Mouse (Mus musculus) midbrain, embryonic 12.5 days (tissue): ENCODE measurements at regions not wholly inside any gene's neighbourhood (a gene's known extent, or its start where the extent isn't known, plus 50 kb on each side); places are given as distances from the start of the nearest gene placed in this dataset.
A peak's percentile ranks its signal among the peaks of the same experiment; 100 is the strongest.

Source experiments
- ATAC-seq: fragments of 200-750 bp; cut with Nextera tagmentation; 2 replicates; pipeline ENCODE4 v1.8.0; 2017; ENCODE audit warnings: low read depth, moderate TSS enrichment, moderate library complexity; ENCODE audit not compliant: low FRiP score
- H3K27ac ChIP-seq: fragments of 300-500 bp; sonication (generic); replicated peaks from 2 replicates; pipeline ENCODE4 v1.5.1; 2016; ENCODE audit warnings: mild to moderate bottlenecking
- H3K27me3 ChIP-seq: fragments of 300-500 bp; sonication (generic); 2 replicates; pipeline ENCODE4 v1.6.1; 2016; ENCODE audit warnings: mild to moderate bottlenecking
- H3K36me3 ChIP-seq: fragments of 300-500 bp; sonication (generic); 2 replicates; pipeline ENCODE4 v1.6.1; 2016
- H3K4me1 ChIP-seq: fragments of 300-500 bp; sonication (generic); 2 replicates; pipeline ENCODE4 v1.6.1; 2016
- H3K4me2 ChIP-seq: fragments of 300-500 bp; sonication (generic); replicated peaks from 2 replicates; pipeline ENCODE4 v1.6.1; 2016; ENCODE audit warnings: mild to moderate bottlenecking, moderate library complexity
- H3K4me3 ChIP-seq: fragments of 300-500 bp; sonication (generic); 2 replicates; pipeline ENCODE4 v1.5.1; 2016; ENCODE audit warnings: mild to moderate bottlenecking
- H3K9ac ChIP-seq: fragments of 300-500 bp; sonication (generic); replicated peaks from 2 replicates; pipeline ENCODE4 v1.6.1; 2016; ENCODE audit warnings: mild to moderate bottlenecking, moderate library complexity
- H3K9me3 ChIP-seq: fragments of 300-500 bp; sonication (generic); 2 replicates; pipeline ENCODE4 v1.6.1; 2016; ENCODE audit warnings: mild to moderate bottlenecking
- WGBS: fragments of 180-500 bp; shearing (Covaris S2); methylation state at CpG from one replicate; pipeline ENCODE4 v1.1.7; 2016; 5-methylcytosine and 5-hydroxymethylcytosine counted together

- Histone ChIP-seq H3K4me1 (peaks cover 15% of the 10 kb centered on the region), H3K27ac (no peak overlapping the region), H3K27me3 (peaks cover 27% of the 10 kb centered on the region), H3K36me3 (no peaks in the 10 kb centered on the region), H3K9ac (0 out of 2 replicates have a peak overlapping the region, but pooled peaks have one; percentile 37), H3K4me2 (peak overlapping the region; percentile 76), H3K9me3 (no peaks in the 10 kb centered on the region), H3K4me3 (peak overlapping the region; percentile 40; the same call in 1 of the 2 replicates)
- ATAC-seq: no peak
- 16% methylated on average over 9 of the region's 9 CpGs for WGBS
Measured at GRCm38 (mm10) chr10:117571891-117572573, 57.3 kb upstream of the Cpm start.

DNA sequence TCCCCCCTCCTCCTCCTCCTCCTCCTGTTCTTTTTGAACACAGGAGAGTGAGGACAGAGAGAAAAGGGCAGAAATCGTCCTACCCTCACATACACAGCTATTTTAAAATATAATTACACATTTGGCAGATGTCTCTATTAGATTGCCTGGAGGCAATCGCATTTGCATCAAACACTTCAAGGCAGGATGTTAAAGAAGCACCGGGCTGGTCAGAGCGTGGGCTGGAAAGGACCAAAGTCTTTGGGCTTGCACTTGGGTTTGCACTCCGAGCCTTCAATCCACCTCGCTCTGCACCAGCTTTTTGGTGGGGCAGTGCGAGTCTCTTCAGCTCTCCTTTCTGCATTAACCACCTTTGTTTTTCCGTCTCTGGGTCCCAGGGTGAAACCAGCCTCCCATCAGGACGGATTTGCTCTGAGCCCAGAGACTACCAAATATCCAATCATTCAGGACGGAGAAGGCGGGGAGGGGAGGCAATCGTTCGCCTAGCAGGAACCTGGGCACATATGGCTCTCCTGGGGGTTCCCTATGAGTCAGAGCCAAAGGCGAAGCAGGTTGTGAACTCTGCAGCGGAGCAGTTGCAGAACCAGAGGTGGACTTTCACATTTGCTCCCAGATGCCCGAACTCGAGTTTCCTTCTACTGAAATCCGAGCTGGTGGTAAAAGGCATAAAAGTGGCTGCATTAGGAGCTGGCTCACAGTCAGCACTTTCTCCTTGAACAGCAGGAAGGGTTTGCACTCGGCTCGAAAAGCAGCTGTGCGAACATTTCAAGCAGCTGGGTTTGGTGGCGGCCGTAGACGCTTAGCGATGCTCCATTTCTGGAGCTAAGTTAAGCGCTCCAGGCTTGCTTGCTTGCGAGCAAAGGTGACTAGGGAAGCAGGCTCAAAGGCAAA lies 58.1 kb upstream of the Cpm start:
- Histone ChIP-seq H3K4me2 (peak overlapping the region; percentile 76), H3K36me3 (no peaks in the 10 kb centered on the region), H3K4me1 (peaks cover 15% of the 10 kb centered on the region), H3K9me3 (0 out of 2 replicates have a peak, but pooled peaks cover 2% of the 10 kb centered on the region), H3K4me3 (peak overlapping the region; percentile 40), H3K27me3 (peaks cover 27% of the 10 kb centered on the region), H3K9ac (peak overlapping the region; percentile 37; the same call in 1 of the 2 replicates), H3K27ac (no peak overlapping the region)
- ATAC-seq: 0 out of 2 replicates have a peak, but pooled peaks have one; percentile 16
- under 1% methylated on average over 27 of the region's 27 CpGs for whole genome bisulfite sequencing

- peaks cover 15% of the 10 kb centered on the region for H3K4me1 ChIP-seq
- ATAC-seq: no peak
- peaks cover 27% of the 10 kb centered on the region for H3K27me3 ChIP-seq
- H3K27ac ChIP-seq: no peak overlapping the region
- 53% methylated on average over 8 of the region's 8 CpGs for WGBS
- H3K4me2 ChIP-seq: peak overlapping the region; percentile 76
- H3K36me3 ChIP-seq: no peaks in the 10 kb centered on the region
- 0 out of 2 replicates have a peak, but pooled peaks cover 2% of the 10 kb centered on the region for H3K9me3 ChIP-seq
- H3K4me3 ChIP-seq: peak overlapping the region; percentile 40; the same call in 1 of the 2 replicates
- no peak overlapping the region for H3K9ac ChIP-seq
Measured at GRCm38 (mm10) chr10:117570091-117570970, 59.0 kb upstream of the Cpm start.

- H3K4me1 ChIP-seq: peaks cover 15% of the 10 kb centered on the region
- H3K4me2 ChIP-seq: no peak overlapping the region
- H3K4me3 ChIP-seq: no peak overlapping the region
- no peak for ATAC-seq
- no peaks in the 10 kb centered on the region for H3K36me3 ChIP-seq
- 0 out of 2 replicates have a peak, but pooled peaks cover 2% of the 10 kb centered on the region for H3K9me3 ChIP-seq
- H3K27me3 ChIP-seq: peaks cover 27% of the 10 kb centered on the region
- WGBS: 75% methylated on average over 11 of the region's 11 CpGs
- H3K27ac ChIP-seq: no peak overlapping the region
- H3K9ac ChIP-seq: no peak overlapping the region
Measured at GRCm38 (mm10) chr10:117569301-117570079, 59.8 kb upstream of the Cpm start.

- WGBS: 92% methylated on average over 13 of the region's 13 CpGs
- H3K36me3 ChIP-seq: no peaks in the 10 kb centered on the region
Measured at GRCm38 (mm10) chr10:117568472-117569300, 60.6 kb upstream of the Cpm start.

GRCm38 (mm10) chr10:117568138-117568387 lies 61.2 kb upstream of the Cpm start:
- Histone ChIP-seq H3K4me2 (no peak overlapping the region), H3K27ac (no peak overlapping the region), H3K36me3 (no peaks in the 10 kb centered on the region), H3K4me1 (peaks cover 15% of the 10 kb centered on the region), H3K27me3 (peaks cover 26% of the 10 kb centered on the region), H3K4me3 (no peak overlapping the region), H3K9me3 (0 out of 2 replicates have a peak, but pooled peaks cover 2% of the 10 kb centered on the region), H3K9ac (no peak overlapping the region)
- 86% methylated on average over 3 of the region's 3 CpGs for WGBS
- ATAC-seq: no peak

More at GRCm38 (mm10) chr10:117568472-117569300, 60.6 kb upstream of the Cpm start:
- Histone ChIP-seq H3K4me1 (peaks cover 15% of the 10 kb centered on the region), H3K27me3 (peaks cover 27% of the 10 kb centered on the region), H3K9ac (no peak overlapping the region), H3K4me3 (no peak overlapping the region), H3K4me2 (no peak overlapping the region), H3K9me3 (0 out of 2 replicates have a peak, but pooled peaks cover 2% of the 10 kb centered on the region), H3K27ac (no peak overlapping the region)
- ATAC-seq: no peak

- WGBS: 92% methylated on average over 8 of the region's 8 CpGs
- H3K4me1 ChIP-seq: peaks cover 15% of the 10 kb centered on the region
- H3K27ac ChIP-seq: no peak overlapping the region
- H3K9ac ChIP-seq: no peak overlapping the region
- peaks cover 21% of the 10 kb centered on the region for H3K27me3 ChIP-seq
- no peaks in the 10 kb centered on the region for H3K36me3 ChIP-seq
- no peak overlapping the region for H3K4me3 ChIP-seq
- 0 out of 2 replicates have a peak, but pooled peaks cover 2% of the 10 kb centered on the region for H3K9me3 ChIP-seq
- no peak for ATAC-seq
- H3K4me2 ChIP-seq: no peak overlapping the region
Measured at GRCm38 (mm10) chr10:117567379-117568137, 61.7 kb upstream of the Cpm start.

GRCm38 (mm10) chr10:117566648-117567378 lies 62.5 kb upstream of the Cpm start:
- Histone ChIP-seq H3K9ac (no peak overlapping the region), H3K4me3 (no peak overlapping the region), H3K27ac (no peak overlapping the region), H3K4me2 (no peak overlapping the region), H3K27me3 (peaks cover 13% of the 10 kb centered on the region), H3K9me3 (0 out of 2 replicates have a peak, but pooled peaks cover 2% of the 10 kb centered on the region), H3K36me3 (no peaks in the 10 kb centered on the region), H3K4me1 (peaks cover 12% of the 10 kb centered on the region)
- no peak for ATAC-seq
- 90% methylated on average over 8 of the region's 8 CpGs for WGBS

DNA sequence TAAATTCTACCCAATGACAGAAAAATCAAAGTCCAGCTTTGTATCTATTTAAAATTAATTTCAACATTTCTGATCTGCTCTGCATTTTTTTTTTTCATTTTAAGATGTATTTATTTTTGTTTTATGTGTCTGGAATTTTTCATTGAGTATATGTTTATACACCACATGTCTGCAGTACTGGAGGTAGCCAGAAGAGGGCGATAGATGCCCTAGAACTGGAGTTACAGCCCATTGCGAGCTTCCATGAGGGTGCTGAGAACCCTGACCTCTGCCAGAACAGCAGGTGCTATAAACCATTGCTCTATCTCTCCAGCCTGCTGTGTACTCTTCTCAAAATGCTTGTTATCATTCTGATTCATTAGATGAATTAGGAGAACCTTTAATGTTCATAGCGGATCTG lies 63.1 kb upstream of the Cpm start:
- no peak overlapping the region for H3K4me2 ChIP-seq
- H3K4me3 ChIP-seq: no peak overlapping the region
- no peak overlapping the region for H3K27ac ChIP-seq
- H3K4me1 ChIP-seq: peaks cover 6% of the 10 kb centered on the region
- 0 out of 2 replicates have a peak, but pooled peaks cover 2% of the 10 kb centered on the region for H3K9me3 ChIP-seq
- no peaks in the 10 kb centered on the region for H3K36me3 ChIP-seq
- H3K27me3 ChIP-seq: peaks cover 10% of the 10 kb centered on the region
- no peak for ATAC-seq
- WGBS: 82% methylated on average over 3 of the region's 3 CpGs
- H3K9ac ChIP-seq: no peak overlapping the region
